Mouse (Mus musculus) right cerebral cortex, adult 2 months (tissue): ENCODE measurements at regions not wholly inside any gene's neighbourhood (a gene's known extent, or its start where the extent isn't known, plus 50 kb on each side); places are given as distances from the start of the nearest gene placed in this dataset.
"Not testable (repeated sequence)": the region's sequence is repeated elsewhere in the genome, so short reads cannot be mapped to it uniquely, and the experiment has no call there.

ENCODE experiments used
- DNase-seq, 2 experiments: peaks; one replicate each; pipeline ENCODE4 v3.0.0; 2021 to 2022; ENCODE audit warnings: low spot score in 2 of 2

- no peak for DNase-seq
These were observed 1628.4 kb downstream of the A830018L16Rik start for GRCm38 (mm10) chr1:13042326-13042725.

- peak; percentile 26 to 46 for DNase-seq
These were observed 1636.4 kb downstream of the A830018L16Rik start for GRCm38 (mm10) chr1:13050140-13050775.

GRCm38 (mm10) chr1:13051433-13052066, 1637.6 kb downstream of the A830018L16Rik start:
- DNase-seq, result not testable (repeated sequence)

- no peak for DNase-seq
These were observed 1638.2 kb downstream of the A830018L16Rik start for GRCm38 (mm10) chr1:13052067-13052460.

- no peak for DNase-seq
These were observed 1643.8 kb downstream of the A830018L16Rik start for GRCm38 (mm10) chr1:13057741-13058140.

GRCm38 (mm10) chr1:13059616-13060320, 1645.9 kb downstream of the A830018L16Rik start:
- no peak for DNase-seq
